ENCODE assay signal across 18 mouse cellular contexts in genomic region chr6:38242295-38242830, GRCm38 (mm10). TPM values are rescaled to one million over a fixed set of nuclear protein-coding genes. Genes with fewer than 3 reads are reported as not detected.
A peak's percentile ranks its signal among the peaks of the same experiment; 100 is the strongest.
DNase-seq lines count a peak whose midpoint lies in the region; ATAC-seq lines count a peak whose summit lies in the region.
"Had no signal": no experiment of that assay in that cellular context is flagged by ENCODE, and none has a peak within 500 bp of the region (broad histone marks: within the 10 kb centered on the region; RNA-seq: fewer than 3 reads in every experiment).

No protein-coding gene starts in this region.

- H3K36me3 ChIP-seq in forebrain, embryonic 12.5 days (replicated peaks), result no peaks in the 10 kb centered on the region
- H3K36me3 ChIP-seq in forebrain, embryonic 16.5 days (ENCODE audit: control insufficient read depth, insufficient read depth), result no peaks in the 10 kb centered on the region
- H3K36me3 ChIP-seq in liver, embryonic 12.5 days, result no peaks in the 10 kb centered on the region

- 0 out of 2 replicates have a peak overlapping the region, but pooled peaks have one; percentile 47 for H3K27ac ChIP-seq in forebrain, embryonic 12.5 days
- no peak overlapping the region for H3K27ac ChIP-seq in forebrain, embryonic 16.5 days (ENCODE audit: low read length)
- no peak overlapping the region for H3K27ac ChIP-seq in liver, embryonic 12.5 days
- H3K27ac ChIP-seq: hindbrain, embryonic 10.5 days had no signal

- peak; percentile 33 for DNase-seq in left cerebral cortex, postnatal 4 days
- DNase-seq in left cerebral cortex, postnatal 10 days (ENCODE audit: extremely low spot score in 1 of 2, low spot score in 2 of 2), result no peak
- DNase-seq in kidney, adult 9 months, result peak; percentile 72
- DNase-seq in kidney, postnatal 4 days, result peak; percentile 52 to 61
- no peak for DNase-seq in lung, postnatal 25 days (ENCODE audit: low spot score)
- DNase-seq: adrenal gland, postnatal 10 days; cerebellum, adult 18-20 months; heart, adult 11 months; layer of hippocampus, adult 9-11 months; lung, postnatal 14 days had no signal

- H3K9me3 ChIP-seq in forebrain, embryonic 12.5 days, result no peaks in the 10 kb centered on the region
- no peaks in the 10 kb centered on the region for H3K9me3 ChIP-seq in forebrain, embryonic 16.5 days (ENCODE audit: control insufficient read depth, low read length)
- H3K9me3 ChIP-seq in liver, embryonic 12.5 days (replicated peaks), result no peaks in the 10 kb centered on the region
- H3K9me3 ChIP-seq: hindbrain, embryonic 10.5 days had no signal

- ATAC-seq in forebrain, embryonic 12.5 days (ENCODE audit: low FRiP score), result peak; percentile 58; the same call in 1 of the 2 replicates
- no peak for ATAC-seq in forebrain, embryonic 16.5 days
- no peak for ATAC-seq in liver, embryonic 12.5 days
- ATAC-seq: inflammation-experienced regulatory T-cells, adult 6 months had no signal

- H3K4me3 ChIP-seq in forebrain, embryonic 12.5 days (replicated peaks), result no peak overlapping the region
- no peak overlapping the region for H3K4me3 ChIP-seq in forebrain, embryonic 16.5 days (replicated peaks; ENCODE audit: low read length)
- H3K4me3 ChIP-seq in liver, embryonic 12.5 days, result no peak overlapping the region
- H3K4me3 ChIP-seq: hindbrain, embryonic 10.5 days had no signal

- H3K4me2 ChIP-seq in forebrain, embryonic 12.5 days, result no peak overlapping the region
- H3K4me2 ChIP-seq in forebrain, embryonic 16.5 days (ENCODE audit: low read length), result no peak overlapping the region
- H3K4me2 ChIP-seq in liver, embryonic 12.5 days, result no peak overlapping the region

- peaks cover 31% of the 10 kb centered on the region for H3K4me1 ChIP-seq in forebrain, embryonic 12.5 days
- peaks cover 25% of the 10 kb centered on the region for H3K4me1 ChIP-seq in forebrain, embryonic 16.5 days (replicated peaks; ENCODE audit: control insufficient read depth, insufficient read depth, low read length)
- H3K4me1 ChIP-seq in liver, embryonic 12.5 days, result no peaks in the 10 kb centered on the region

- no peak overlapping the region for H3K9ac ChIP-seq in forebrain, embryonic 12.5 days
- no peak overlapping the region for H3K9ac ChIP-seq in forebrain, embryonic 16.5 days (replicated peaks; ENCODE audit: low read depth, low read length)
- no peak overlapping the region for H3K9ac ChIP-seq in liver, embryonic 12.5 days

- intact Hi-C loops in left cerebral cortex, postnatal 4 days (cut with DNase I), result no loop called here
- intact Hi-C loops in left cerebral cortex, postnatal 10 days (cut with DNase I), result no loop called here

- WGBS in forebrain, embryonic 12.5 days, result 70% methylated on average over 8 of the region's 8 CpGs
- 44% methylated on average over 8 of the region's 8 CpGs for WGBS in forebrain, embryonic 16.5 days
- WGBS in liver, embryonic 12.5 days (ENCODE audit: insufficient replicate concordance), result 81% methylated on average over 8 of the region's 8 CpGs

- H3K27me3 ChIP-seq in forebrain, embryonic 12.5 days, result no peaks in the 10 kb centered on the region
- no peaks in the 10 kb centered on the region for H3K27me3 ChIP-seq in forebrain, embryonic 16.5 days (replicated peaks; ENCODE audit: control insufficient read depth, insufficient read depth, low read length)
- H3K27me3 ChIP-seq in liver, embryonic 12.5 days (replicated peaks), result no peaks in the 10 kb centered on the region; the same call in 1 of the 2 replicates
- H3K27me3 ChIP-seq: CH12.LX had no signal

RNA-seq across cellular contexts. Expression of gene D630045J12Rik, which starts 11.4 kb away (rescaled TPM):
- 13.0 and 13.6 TPM in 2 replicates for polyA plus RNA-seq in forebrain, embryonic 12.5 days (2016; fragmentation: Nextera tagmentation; extraction: Ambion mirVana)
- polyA plus RNA-seq in forebrain, embryonic 16.5 days (2015; fragmentation: Nextera tagmentation; extraction: Ambion mirVana), result 18.1 and 19.1 TPM in 2 replicates
- 10 to 100 TPM; 79.1 to 86.7 TPM for total RNA-seq in left cerebral cortex, postnatal 4 days (2021)
- 10 to 100 TPM; 36.6 to 37.1 TPM for total RNA-seq in left cerebral cortex, postnatal 10 days (2021)
- 0.80 and 0.97 TPM in 2 replicates for polyA plus RNA-seq in liver, embryonic 12.5 days (2016; fragmentation: Nextera tagmentation; extraction: Ambion mirVana)
- total RNA-seq: monocyte, adult 5-6 weeks; neutrophil, adult 5-6 weeks had no signal

RNA-seq across cellular contexts. Expression of gene Zc3hav1l, which starts 56.7 kb away (rescaled TPM):
- 12.6 and 17.3 TPM in 2 replicates for polyA plus RNA-seq in forebrain, embryonic 12.5 days (2016; fragmentation: Nextera tagmentation; extraction: Ambion mirVana)
- polyA plus RNA-seq in forebrain, embryonic 16.5 days (2015; fragmentation: Nextera tagmentation; extraction: Ambion mirVana), result 6.3 and 6.5 TPM in 2 replicates
- total RNA-seq in left cerebral cortex, postnatal 4 days (2021), result 1 to 10 TPM; 8.0 to 9.4 TPM
- total RNA-seq in left cerebral cortex, postnatal 10 days (2021), result 1 to 10 TPM; 2.9 to 3.5 TPM
- 3.9 and 4.0 TPM in 2 replicates for polyA plus RNA-seq in liver, embryonic 12.5 days (2016; fragmentation: Nextera tagmentation; extraction: Ambion mirVana)
- total RNA-seq: monocyte, adult 5-6 weeks had no signal

Comparison
In these comparisons a context has a peak if more than half of its experiments do, and no peak if none do; other contexts are left out.
1. DNase-seq: peak in left cerebral cortex, postnatal 4 days (single experiment), kidney, adult 9 months (single experiment) and kidney, postnatal 4 days (2 of 2); none in left cerebral cortex, postnatal 10 days (0 of 2) and lung, postnatal 25 days (single experiment).